Comparison of ENCODE assay signal across 8 mouse cellular contexts in the genomic region with DNA sequence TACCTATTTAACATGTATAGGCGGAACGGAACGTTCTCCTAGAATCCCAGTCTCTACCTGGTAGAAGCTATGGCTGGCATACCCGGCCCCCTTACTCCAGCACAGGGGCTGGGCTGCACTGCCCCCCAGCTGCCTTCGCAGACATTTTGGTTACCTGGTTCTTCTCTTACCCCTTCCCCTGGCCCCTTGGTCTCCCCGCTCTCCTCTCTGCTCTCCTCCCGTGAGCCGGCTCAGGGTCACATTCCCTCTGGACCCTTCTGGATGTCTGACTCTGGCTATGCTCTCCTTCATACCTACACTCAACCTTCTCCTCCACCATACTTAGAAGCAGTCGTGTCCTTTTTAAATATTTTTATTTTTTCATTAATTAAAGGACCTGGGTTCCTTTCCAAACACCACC. TPM values are rescaled to one million over a fixed set of nuclear protein-coding genes. Genes with fewer than 3 reads are reported as not detected.
A peak's percentile ranks its signal among the peaks of the same experiment; 100 is the strongest.
DNase-seq lines count a peak whose midpoint lies in the region; ATAC-seq and TF ChIP-seq lines count a peak whose summit lies in the region.

No protein-coding gene starts in this region.

- H3K9ac ChIP-seq in forebrain, embryonic 14.5 days (ENCODE audit: low read length): peak overlapping the region; percentile 71
- H3K9ac ChIP-seq in liver, postnatal 0 days (replicated peaks): peak overlapping the region; percentile 77
- peak overlapping the region; percentile 81 for H3K9ac ChIP-seq in neural tube, embryonic 13.5 days

- no peaks in the 10 kb centered on the region for H3K27me3 ChIP-seq in E14TG2a.4 (ENCODE audit: insufficient read depth, low read length)
- H3K27me3 ChIP-seq in forebrain, embryonic 14.5 days (replicated peaks; ENCODE audit: control insufficient read depth, insufficient read depth, low read length): no peaks in the 10 kb centered on the region
- H3K27me3 ChIP-seq in liver, postnatal 0 days (ENCODE audit: insufficient read depth, low read length): no peaks in the 10 kb centered on the region
- no peaks in the 10 kb centered on the region for H3K27me3 ChIP-seq in neural tube, embryonic 13.5 days

- no peak for TF ChIP-seq EP300 in liver, postnatal 0 days (IDR thresholded peaks at IDR 0.05; ENCODE audit: low read depth)

- 4% methylated on average over 9 of the region's 9 CpGs for WGBS in forebrain, embryonic 14.5 days
- WGBS in liver, postnatal 0 days (ENCODE audit: insufficient replicate concordance): 3% methylated on average over 9 of the region's 9 CpGs
- WGBS in neural tube, embryonic 13.5 days: 3% methylated on average over 9 of the region's 9 CpGs

- peak; percentile 47 to 57 for DNase-seq in cerebellum, adult 18-20 months
- DNase-seq in forebrain, embryonic 14.5 days (ENCODE audit: low spot score): peak; percentile 18
- peak; percentile 35 to 41 for DNase-seq in heart, postnatal 14 days
- DNase-seq in kidney, postnatal 4 days: peak; percentile 55 to 71
- DNase-seq in liver, postnatal 0 days: peak; percentile 60
- DNase-seq in thymus, adult 18-20 months: peak; percentile 36 to 49

- no peaks in the 10 kb centered on the region for H3K9me3 ChIP-seq in E14TG2a.4 (ENCODE audit: low read length)
- H3K9me3 ChIP-seq in forebrain, embryonic 14.5 days (replicated peaks; ENCODE audit: control insufficient read depth, low read length): no peaks in the 10 kb centered on the region
- H3K9me3 ChIP-seq in liver, postnatal 0 days (ENCODE audit: low read length): no peaks in the 10 kb centered on the region
- no peaks in the 10 kb centered on the region for H3K9me3 ChIP-seq in neural tube, embryonic 13.5 days

- peaks cover 29% of the 10 kb centered on the region for H3K36me3 ChIP-seq in E14TG2a.4 (ENCODE audit: insufficient read depth, low read length)
- peaks cover 25% of the 10 kb centered on the region for H3K36me3 ChIP-seq in forebrain, embryonic 14.5 days (ENCODE audit: control insufficient read depth, insufficient read depth, low read length)
- H3K36me3 ChIP-seq in liver, postnatal 0 days (replicated peaks; ENCODE audit: insufficient read depth, low read length): peaks cover 11% of the 10 kb centered on the region
- peaks cover 23% of the 10 kb centered on the region for H3K36me3 ChIP-seq in neural tube, embryonic 13.5 days

- peak; percentile 55 for ATAC-seq in forebrain, embryonic 14.5 days
- peak; percentile 16 for ATAC-seq in liver, postnatal 0 days
- peak; percentile 65 for ATAC-seq in neural tube, embryonic 13.5 days (ENCODE audit: low read depth)

- H3K27ac ChIP-seq in forebrain, embryonic 14.5 days (ENCODE audit: low read depth, low read length): peak overlapping the region; percentile 21; the same call in 1 of the 2 replicates
- peak overlapping the region; percentile 82 for H3K27ac ChIP-seq in liver, postnatal 0 days (ENCODE audit: low read depth)
- H3K27ac ChIP-seq in neural tube, embryonic 13.5 days (replicated peaks): peak overlapping the region; percentile 85

- H3K4me1 ChIP-seq in E14TG2a.4 (replicated peaks; ENCODE audit: low read depth, low read length): peaks cover 58% of the 10 kb centered on the region
- peaks cover 19% of the 10 kb centered on the region for H3K4me1 ChIP-seq in forebrain, embryonic 14.5 days (ENCODE audit: control insufficient read depth, insufficient read depth, low read length)
- peaks cover 26% of the 10 kb centered on the region for H3K4me1 ChIP-seq in liver, postnatal 0 days (ENCODE audit: insufficient read depth)
- H3K4me1 ChIP-seq in neural tube, embryonic 13.5 days (replicated peaks): peaks cover 40% of the 10 kb centered on the region

- H3K4me2 ChIP-seq in forebrain, embryonic 14.5 days (ENCODE audit: low read length): peak overlapping the region; percentile 90
- H3K4me2 ChIP-seq in liver, postnatal 0 days (ENCODE audit: low read depth, low read length): peak overlapping the region; percentile 99
- H3K4me2 ChIP-seq in neural tube, embryonic 13.5 days: peak overlapping the region; percentile 91

- peak overlapping the region; percentile 80 for H3K4me3 ChIP-seq in E14TG2a.4 (replicated peaks; ENCODE audit: low read length)
- H3K4me3 ChIP-seq in forebrain, embryonic 14.5 days (ENCODE audit: low read depth, low read length): peak overlapping the region; percentile 96
- peak overlapping the region; percentile 94 for H3K4me3 ChIP-seq in liver, postnatal 0 days (ENCODE audit: low read depth, low read length)
- peak overlapping the region; percentile 83 for H3K4me3 ChIP-seq in neural tube, embryonic 13.5 days

- intact Hi-C loops in heart, postnatal 14 days (cut with DNase I): loop anchor here (5.0 kb wide), 1 partner anchor 37 kb away; no protein-coding TSS in a partner anchor

- no peak for TF ChIP-seq CTCF in E14TG2a.4 (conservative IDR thresholded peaks at IDR 0.05; ENCODE audit: low read length)
- peak; percentile 44 for TF ChIP-seq CTCF in liver, postnatal 0 days (IDR thresholded peaks at IDR 0.05; ENCODE audit: low read depth)

RNA-seq across cellular contexts. Expression of gene Agtpbp1, which starts 0.5 kb away (rescaled TPM):
- 51.8 and 69.6 TPM in 2 replicates for polyA plus RNA-seq in forebrain, embryonic 14.5 days (2014; fragmentation: Nextera tagmentation; extraction: Ambion mirVana)
- total RNA-seq in heart, postnatal 14 days (2021): 10 to 100 TPM; 82.2 to 97.3 TPM
- 5.4 and 6.4 TPM in 2 replicates for polyA plus RNA-seq in liver, postnatal 0 days (2015; fragmentation: Nextera tagmentation; extraction: Ambion mirVana)
- polyA plus RNA-seq in neural tube, embryonic 13.5 days (2015; fragmentation: Nextera tagmentation; extraction: Ambion mirVana): 64.8 and 66.2 TPM in 2 replicates

RNA-seq across cellular contexts. Expression of gene Naa35, which starts 0.6 kb away (rescaled TPM):
- 152 and 157 TPM in 2 replicates for polyA plus RNA-seq in forebrain, embryonic 14.5 days (2014; fragmentation: Nextera tagmentation; extraction: Ambion mirVana)
- 10 to 100 TPM; 84.4 to 92.5 TPM for total RNA-seq in heart, postnatal 14 days (2021)
- 22.9 and 32.5 TPM in 2 replicates for polyA plus RNA-seq in liver, postnatal 0 days (2015; fragmentation: Nextera tagmentation; extraction: Ambion mirVana)
- polyA plus RNA-seq in neural tube, embryonic 13.5 days (2015; fragmentation: Nextera tagmentation; extraction: Ambion mirVana): 130 and 139 TPM in 2 replicates

Comparison
In these comparisons a context has a peak if more than half of its experiments do, and no peak if none do; other contexts are left out.
1. Peak in every context shown above with its lines: DNase-seq, ATAC-seq, H3K4me3 ChIP-seq and H3K27ac ChIP-seq.
2. H3K27ac ChIP-seq: peak in every context shown above with its lines; median percentile 85 in neural tube, embryonic 13.5 days; 82 in liver, postnatal 0 days; 21 in forebrain, embryonic 14.5 days.